Mouse (Mus musculus): Measurements from ENCODE around the gene Adgrl3. TPM values are rescaled to one million over a fixed set of nuclear protein-coding genes. Genes with fewer than 3 reads are reported as not detected.
"Not testable (repeated sequence)": the region's sequence is repeated elsewhere in the genome, so short reads cannot be mapped to it uniquely, and the experiment has no call there.

Gene Adgrl3
- polyA plus RNA-seq, 1 experiment from 2014 or later = 9.0 TPM

GRCm38 (mm10) chr5:81501076-81501475 lies 481.1 kb downstream of the Adgrl3 start:
- Histone ChIP-seq H3K36me3 (no peaks in the 10 kb centered on the region), H3K9me3 (no peaks in the 10 kb centered on the region), H3K4me1 (no peaks in the 10 kb centered on the region), H3K4me3 (no peak overlapping the region), H3K27me3 (ENCODE audit: insufficient read depth, poor library complexity, severe bottlenecking) (no peaks in the 10 kb centered on the region), H3K27ac (no peak overlapping the region)
- no peak for DNase-seq (ENCODE audit: low spot score)
- 80% methylated on average over 3 of the region's 3 CpGs for WGBS

GRCm38 (mm10) chr5:81518720-81519496 lies 499.0 kb downstream of the Adgrl3 start:
- Histone ChIP-seq H3K4me3 (no peak overlapping the region; the same call in 1 of the 2 replicates), H3K27me3 (ENCODE audit: insufficient read depth, poor library complexity, severe bottlenecking) (no peaks in the 10 kb centered on the region), H3K9me3 (no peaks in the 10 kb centered on the region), H3K36me3 (no peaks in the 10 kb centered on the region), H3K4me1 (0 out of 2 replicates have a peak, but pooled peaks cover 4% of the 10 kb centered on the region), H3K27ac (no peak overlapping the region)
- no peak for DNase-seq (ENCODE audit: low spot score)
- 49% methylated on average over 5 of the region's 5 CpGs for WGBS

- 20% methylated on average over 11 of the region's 11 CpGs for WGBS
- H3K4me3 ChIP-seq = no peak overlapping the region; the same call in 1 of the 2 replicates
- H3K27me3 ChIP-seq (ENCODE audit: insufficient read depth, poor library complexity, severe bottlenecking) = no peaks in the 10 kb centered on the region
- DNase-seq (ENCODE audit: low spot score) = no peak
- no peak overlapping the region for H3K27ac ChIP-seq
- H3K4me1 ChIP-seq = 0 out of 2 replicates have a peak, but pooled peaks cover 4% of the 10 kb centered on the region
- no peaks in the 10 kb centered on the region for H3K9me3 ChIP-seq
- H3K36me3 ChIP-seq = no peaks in the 10 kb centered on the region
Measured at GRCm38 (mm10) chr5:81519497-81520382, 499.8 kb downstream of the Adgrl3 start.

GRCm38 (mm10) chr5:81522760-81523159 lies 502.8 kb downstream of the Adgrl3 start:
- Histone ChIP-seq H3K4me3 (no peak overlapping the region), H3K9me3 (no peaks in the 10 kb centered on the region), H3K27ac (no peak overlapping the region), H3K27me3 (ENCODE audit: insufficient read depth, poor library complexity, severe bottlenecking) (no peaks in the 10 kb centered on the region), H3K36me3 (no peaks in the 10 kb centered on the region), H3K4me1 (0 out of 2 replicates have a peak, but pooled peaks cover 4% of the 10 kb centered on the region)
- DNase-seq (ENCODE audit: low spot score) = no peak
- WGBS = 80% methylated on average over 4 of the region's 4 CpGs

- 81% methylated on average over 12 of the region's 12 CpGs for WGBS
- H3K4me3 ChIP-seq = no peak overlapping the region
- H3K27me3 ChIP-seq (ENCODE audit: insufficient read depth, poor library complexity, severe bottlenecking) = no peaks in the 10 kb centered on the region
- 0 out of 2 replicates have a peak, but pooled peaks cover under 1% of the 10 kb centered on the region for H3K4me1 ChIP-seq
- DNase-seq (ENCODE audit: low spot score) = no peak
- H3K36me3 ChIP-seq = no peaks in the 10 kb centered on the region
- H3K9me3 ChIP-seq = no peaks in the 10 kb centered on the region
- H3K27ac ChIP-seq = no peak overlapping the region
Measured at GRCm38 (mm10) chr5:81524532-81524961, 504.6 kb downstream of the Adgrl3 start.

- no peak overlapping the region for H3K27ac ChIP-seq
- DNase-seq (ENCODE audit: low spot score) = no peak
- H3K4me3 ChIP-seq = no peak overlapping the region
- H3K4me1 ChIP-seq = no peaks in the 10 kb centered on the region
- H3K9me3 ChIP-seq = no peaks in the 10 kb centered on the region
- 83% methylated on average over 2 of the region's 2 CpGs for WGBS
- no peaks in the 10 kb centered on the region for H3K36me3 ChIP-seq
- no peaks in the 10 kb centered on the region for H3K27me3 ChIP-seq (ENCODE audit: insufficient read depth, poor library complexity, severe bottlenecking)
Measured at GRCm38 (mm10) chr5:81525326-81525725, 505.4 kb downstream of the Adgrl3 start.

- H3K4me3 ChIP-seq = no peak overlapping the region
- H3K27ac ChIP-seq = no peak overlapping the region
- no peak for DNase-seq (ENCODE audit: low spot score)
- H3K4me1 ChIP-seq = no peaks in the 10 kb centered on the region
- no peaks in the 10 kb centered on the region for H3K27me3 ChIP-seq (ENCODE audit: insufficient read depth, poor library complexity, severe bottlenecking)
- H3K9me3 ChIP-seq = no peaks in the 10 kb centered on the region
- no peaks in the 10 kb centered on the region for H3K36me3 ChIP-seq
- 79% methylated on average over 4 of the region's 4 CpGs for WGBS
Measured at GRCm38 (mm10) chr5:81531639-81532038, 511.7 kb downstream of the Adgrl3 start.

GRCm38 (mm10) chr5:81550211-81550610 lies 530.3 kb downstream of the Adgrl3 start:
- Histone ChIP-seq H3K27ac (no peak overlapping the region), H3K27me3 (ENCODE audit: insufficient read depth, poor library complexity, severe bottlenecking) (no peaks in the 10 kb centered on the region), H3K36me3 (no peaks in the 10 kb centered on the region), H3K9me3 (no peaks in the 10 kb centered on the region), H3K4me1 (no peaks in the 10 kb centered on the region), H3K4me3 (no peak overlapping the region)
- no peak for DNase-seq (ENCODE audit: low spot score)

- H3K36me3 ChIP-seq; DNase-seq (ENCODE audit: low spot score); H3K27ac ChIP-seq; H3K4me3 ChIP-seq; H3K4me1 ChIP-seq; H3K27me3 ChIP-seq (ENCODE audit: insufficient read depth, poor library complexity, severe bottlenecking); H3K9me3 ChIP-seq: not testable (repeated sequence)
- 82% methylated on average over 2 of the region's 2 CpGs for WGBS
Measured at GRCm38 (mm10) chr5:81555149-81555548, 535.2 kb downstream of the Adgrl3 start.

GRCm38 (mm10) chr5:81556008-81556407 lies 536.1 kb downstream of the Adgrl3 start:
- no peak overlapping the region for H3K27ac ChIP-seq
- H3K4me3 ChIP-seq = no peak overlapping the region
- H3K4me1 ChIP-seq = no peaks in the 10 kb centered on the region
- H3K9me3 ChIP-seq = no peaks in the 10 kb centered on the region
- H3K27me3 ChIP-seq (ENCODE audit: insufficient read depth, poor library complexity, severe bottlenecking) = no peaks in the 10 kb centered on the region
- H3K36me3 ChIP-seq = no peaks in the 10 kb centered on the region
- no peak for DNase-seq (ENCODE audit: low spot score)
- 75% methylated on average over 8 of the region's 8 CpGs for WGBS

- Histone ChIP-seq H3K27ac (no peak overlapping the region), H3K27me3 (ENCODE audit: insufficient read depth, poor library complexity, severe bottlenecking) (no peaks in the 10 kb centered on the region), H3K36me3 (no peaks in the 10 kb centered on the region), H3K9me3 (no peaks in the 10 kb centered on the region), H3K4me1 (no peaks in the 10 kb centered on the region), H3K4me3 (no peak overlapping the region)
- 89% methylated on average over 6 of the region's 6 CpGs for WGBS
- DNase-seq (ENCODE audit: low spot score) = no peak
Measured at GRCm38 (mm10) chr5:81558965-81559364, 539.0 kb downstream of the Adgrl3 start.

GRCm38 (mm10) chr5:81564294-81564693 lies 544.4 kb downstream of the Adgrl3 start:
- 50% methylated on average over 1 of the region's 1 CpGs for WGBS
- H3K9me3 ChIP-seq = no peaks in the 10 kb centered on the region
- H3K4me1 ChIP-seq = no peaks in the 10 kb centered on the region
- no peak overlapping the region for H3K27ac ChIP-seq
- H3K4me3 ChIP-seq = no peak overlapping the region
- H3K27me3 ChIP-seq (ENCODE audit: insufficient read depth, poor library complexity, severe bottlenecking) = no peaks in the 10 kb centered on the region
- no peaks in the 10 kb centered on the region for H3K36me3 ChIP-seq
- no peak for DNase-seq (ENCODE audit: low spot score)

- H3K4me3 ChIP-seq = no peak overlapping the region
- WGBS = 80% methylated on average over 1 of the region's 1 CpGs
- DNase-seq (ENCODE audit: low spot score) = no peak
- no peaks in the 10 kb centered on the region for H3K9me3 ChIP-seq
- no peaks in the 10 kb centered on the region for H3K27me3 ChIP-seq (ENCODE audit: insufficient read depth, poor library complexity, severe bottlenecking)
- H3K36me3 ChIP-seq = no peaks in the 10 kb centered on the region
- no peak overlapping the region for H3K27ac ChIP-seq
- H3K4me1 ChIP-seq = no peaks in the 10 kb centered on the region
Measured at GRCm38 (mm10) chr5:81566577-81566976, 546.6 kb downstream of the Adgrl3 start.
